Mouse (Mus musculus): ENCODE results near the gene Bad.
"Not testable (repeated sequence)": the region's sequence is repeated elsewhere in the genome, so short reads cannot be mapped to it uniquely, and the experiment has no call there.

Gene Bad

GRCm38 (mm10) chr19:6941372-6942248, at the start of gene Bad:
Gene Bad (plus strand): TSS chr19:6941861.
- peak; percentile 97 for DNase-seq

GRCm38 (mm10) chr19:6892512-6892911, 49.1 kb upstream of the Bad start:
- DNase-seq, result peak; percentile 28

- no peak for DNase-seq
Measured at GRCm38 (mm10) chr19:6893731-6894451, 47.8 kb upstream of the Bad start.

- not testable (repeated sequence) for DNase-seq
Measured at GRCm38 (mm10) chr19:6895608-6896305, 45.9 kb upstream of the Bad start.

GRCm38 (mm10) chr19:6899641-6900040, 42.0 kb upstream of the Bad start:
- DNase-seq, result no peak

GRCm38 (mm10) chr19:6903031-6903430, 38.6 kb upstream of the Bad start:
- DNase-seq, result peak; percentile 44

GRCm38 (mm10) chr19:6904846-6905245, 36.8 kb upstream of the Bad start:
- DNase-seq, result peak; percentile 72

GRCm38 (mm10) chr19:6905498-6906159, 36.0 kb upstream of the Bad start:
- DNase-seq, result no peak

- DNase-seq, result peak; percentile 40
Measured at GRCm38 (mm10) chr19:6906199-6906598, 35.5 kb upstream of the Bad start.

- DNase-seq, result no peak
Measured at GRCm38 (mm10) chr19:6907094-6907493, 34.6 kb upstream of the Bad start.

GRCm38 (mm10) chr19:6907811-6908540, 33.7 kb upstream of the Bad start:
- no peak for DNase-seq

- DNase-seq, result no peak
Measured at GRCm38 (mm10) chr19:6909021-6909420, 32.6 kb upstream of the Bad start.

- peak; percentile 96 for DNase-seq
Measured at GRCm38 (mm10) chr19:6909507-6910289, 32.0 kb upstream of the Bad start, which contains the start of the genes Trmt112 and Prdx5. Gene Trmt112 (plus strand): TSS chr19:6909698. Gene Prdx5 (minus strand): TSS chr19:6910106.

- DNase-seq, result peak; percentile 78
Measured at GRCm38 (mm10) chr19:6910306-6910705, 31.4 kb upstream of the Bad start.

- no peak for DNase-seq
Measured at GRCm38 (mm10) chr19:6911101-6912074, 30.3 kb upstream of the Bad start.

GRCm38 (mm10) chr19:6912205-6912970, 29.3 kb upstream of the Bad start:
- no peak for DNase-seq

GRCm38 (mm10) chr19:6913036-6913435, 28.6 kb upstream of the Bad start:
- no peak for DNase-seq

- no peak for DNase-seq
Measured at GRCm38 (mm10) chr19:6913991-6914390, 27.7 kb upstream of the Bad start.

GRCm38 (mm10) chr19:6914540-6914939, 27.1 kb upstream of the Bad start:
- DNase-seq, result no peak

Data from kidney, postnatal 10 days (tissue).